Mouse (Mus musculus) retina, postnatal 1 day (tissue): ENCODE measurements at regions not wholly inside any gene's neighbourhood (a gene's known extent, or its start where the extent isn't known, plus 50 kb on each side); places are given as distances from the start of the nearest gene placed in this dataset.

ENCODE experiments used
- DNase-seq: peaks from one replicate; pipeline ENCODE4 v3.0.0-alpha.2; 2012

GRCm38 (mm10) chr14:120102010-120102748 is 59.9 kb upstream of the Oxgr1 start:
- no peak for DNase-seq

- no peak for DNase-seq
Measured at GRCm38 (mm10) chr14:120102749-120103142, 60.5 kb upstream of the Oxgr1 start.

GRCm38 (mm10) chr14:120109846-120110245 is 67.6 kb upstream of the Oxgr1 start:
- DNase-seq: no peak

- DNase-seq: peak; percentile 21
Measured at GRCm38 (mm10) chr14:120113316-120113715, 71.1 kb upstream of the Oxgr1 start.

GRCm38 (mm10) chr14:120118582-120118981 is 76.3 kb upstream of the Oxgr1 start:
- DNase-seq: no peak

GRCm38 (mm10) chr14:120119094-120119501 is 76.9 kb upstream of the Oxgr1 start:
- no peak for DNase-seq

- no peak for DNase-seq
Measured at GRCm38 (mm10) chr14:120119506-120119905, 77.3 kb upstream of the Oxgr1 start.

GRCm38 (mm10) chr14:120120261-120120660 is 78.0 kb upstream of the Oxgr1 start:
- DNase-seq: no peak

GRCm38 (mm10) chr14:120125315-120125714 is 83.1 kb upstream of the Oxgr1 start:
- no peak for DNase-seq

GRCm38 (mm10) chr14:120127481-120127880 is 85.2 kb upstream of the Oxgr1 start:
- DNase-seq: no peak

GRCm38 (mm10) chr14:120134346-120135008 is 92.2 kb upstream of the Oxgr1 start:
- DNase-seq: no peak

GRCm38 (mm10) chr14:120135198-120135597 is 93.0 kb upstream of the Oxgr1 start:
- DNase-seq: no peak

GRCm38 (mm10) chr14:120136736-120137135 is 94.5 kb upstream of the Oxgr1 start:
- DNase-seq: no peak

- peak; percentile 91 for DNase-seq
Measured at GRCm38 (mm10) chr14:120137680-120138136, 95.5 kb upstream of the Oxgr1 start.

- DNase-seq: no peak
Measured at GRCm38 (mm10) chr14:120138546-120138945, 96.3 kb upstream of the Oxgr1 start.

GRCm38 (mm10) chr14:120139256-120139655 is 97.0 kb upstream of the Oxgr1 start:
- DNase-seq: no peak

GRCm38 (mm10) chr14:120139671-120140071 is 97.4 kb upstream of the Oxgr1 start:
- peak; percentile 61 for DNase-seq

GRCm38 (mm10) chr14:120140211-120140610 is 98.0 kb upstream of the Oxgr1 start:
- no peak for DNase-seq

- DNase-seq: no peak
Measured at GRCm38 (mm10) chr14:120140791-120141747, 98.8 kb upstream of the Oxgr1 start.

- DNase-seq: peak; percentile 92
Measured at GRCm38 (mm10) chr14:120142281-120142680, 100.0 kb upstream of the Oxgr1 start.

- DNase-seq: no peak
Measured at GRCm38 (mm10) chr14:120144451-120144850, 102.2 kb upstream of the Oxgr1 start.

- DNase-seq: no peak
Measured at GRCm38 (mm10) chr14:120146312-120146711, 104.1 kb upstream of the Oxgr1 start.
